Comparison of ENCODE assay signal across 19 mouse cellular contexts in the genomic region with DNA sequence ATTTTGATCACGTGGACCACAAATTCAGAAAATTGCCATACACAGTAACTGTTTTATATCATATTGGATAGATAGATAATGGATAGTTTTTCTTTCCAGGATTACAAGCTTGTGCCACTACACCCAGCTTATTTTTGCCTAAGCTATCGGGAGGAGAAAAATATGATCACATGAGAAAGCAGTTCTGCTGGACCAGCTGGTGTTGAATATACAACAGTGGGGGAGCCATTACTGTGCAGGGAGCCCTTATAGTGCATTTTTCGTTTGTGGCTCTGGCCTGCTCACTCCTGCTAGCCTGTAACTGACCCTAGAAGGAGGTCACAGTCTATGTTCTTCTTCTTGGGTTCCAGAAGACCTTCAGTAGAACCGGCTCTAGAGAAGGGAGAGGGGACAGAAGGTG. TPM values are rescaled to one million over a fixed set of nuclear protein-coding genes. Genes with fewer than 3 reads are reported as not detected.
DNase-seq lines count a peak whose midpoint lies in the region; ATAC-seq and TF ChIP-seq lines count a peak whose summit lies in the region.
"Had no signal": no experiment of that assay in that cellular context is flagged by ENCODE, and none has a peak within 500 bp of the region (broad histone marks: within the 10 kb centered on the region; RNA-seq: fewer than 3 reads in every experiment).

No protein-coding gene starts in this region.

- H3K4me3 ChIP-seq in forebrain, embryonic 14.5 days (ENCODE audit: low read depth, low read length): no peak overlapping the region
- no peak overlapping the region for H3K4me3 ChIP-seq in forebrain, embryonic 12.5 days (replicated peaks)
- peak overlapping the region; percentile 98; the same call in 1 of the 2 replicates for H3K4me3 ChIP-seq in testis, adult 2 months (ENCODE audit: control insufficient read depth, low read depth, low read length)

- H3K4me2 ChIP-seq in forebrain, embryonic 14.5 days (ENCODE audit: low read length): no peak overlapping the region
- H3K4me2 ChIP-seq in forebrain, embryonic 12.5 days: no peak overlapping the region

- no peak overlapping the region for H3K27ac ChIP-seq in forebrain, embryonic 14.5 days (ENCODE audit: low read depth, low read length)
- H3K27ac ChIP-seq in forebrain, embryonic 12.5 days: no peak overlapping the region
- H3K27ac ChIP-seq in testis, adult 2 months (ENCODE audit: control insufficient read depth, insufficient read depth, low read depth, low read length): no peak overlapping the region
- H3K27ac ChIP-seq: embryonic facial prominence, embryonic 13.5 days; hindbrain, embryonic 13.5 days; hindbrain, postnatal 0 days had no signal

- TF ChIP-seq CTCF in testis, adult 2 months (IDR thresholded peaks at IDR 0.05; ENCODE audit: control insufficient read depth, insufficient read depth, insufficient replicate concordance, low read depth, low read length): no peak

- H3K36me3 ChIP-seq in forebrain, embryonic 14.5 days (ENCODE audit: control insufficient read depth, insufficient read depth, low read length): no peaks in the 10 kb centered on the region
- no peaks in the 10 kb centered on the region for H3K36me3 ChIP-seq in forebrain, embryonic 12.5 days (replicated peaks)
- H3K36me3 ChIP-seq in testis, adult 2 months (ENCODE audit: control insufficient read depth, insufficient read depth, low read length): no peaks in the 10 kb centered on the region
- H3K36me3 ChIP-seq: embryonic facial prominence, embryonic 13.5 days; G1E; heart, embryonic 15.5 days; hindbrain, embryonic 13.5 days had no signal

- TF ChIP-seq POLR2A in testis, adult 2 months (IDR thresholded peaks at IDR 0.05; ENCODE audit: control insufficient read depth, low read depth, low read length): no peak

- no peak for ATAC-seq in forebrain, embryonic 14.5 days
- ATAC-seq in forebrain, embryonic 12.5 days (ENCODE audit: low FRiP score): no peak

- DNase-seq in forebrain, embryonic 14.5 days (ENCODE audit: low spot score): peak; percentile 16
- DNase-seq in layer of hippocampus, adult 11-12 months (ENCODE audit: low spot score): peak; percentile 27
- DNase-seq in layer of hippocampus, adult 9-10 months (ENCODE audit: low spot score): no peak
- DNase-seq in testis, postnatal 10 days (ENCODE audit: low spot score): no peak
- no peak for DNase-seq in gastrocnemius, postnatal 10 days
- DNase-seq: adrenal gland, postnatal 10 days; cerebellum, adult 18-20 months; cerebellum, adult 9-11 months; cerebellum, postnatal 36 days; gastrocnemius, postnatal 14 days; heart, adult 2 months; heart, postnatal 14 days had no signal

- WGBS in forebrain, embryonic 14.5 days: 57% methylated on average over 4 of the region's 4 CpGs
- 62% methylated on average over 4 of the region's 4 CpGs for WGBS in forebrain, embryonic 12.5 days

- no peak overlapping the region for H3K9ac ChIP-seq in forebrain, embryonic 14.5 days (ENCODE audit: low read length)
- H3K9ac ChIP-seq in forebrain, embryonic 12.5 days: no peak overlapping the region

- no peaks in the 10 kb centered on the region for H3K9me3 ChIP-seq in forebrain, embryonic 14.5 days (replicated peaks; ENCODE audit: control insufficient read depth, low read length)
- no peaks in the 10 kb centered on the region for H3K9me3 ChIP-seq in forebrain, embryonic 12.5 days
- H3K9me3 ChIP-seq: embryonic facial prominence, embryonic 13.5 days; heart, embryonic 15.5 days; hindbrain, embryonic 13.5 days had no signal

- no peaks in the 10 kb centered on the region for H3K27me3 ChIP-seq in forebrain, embryonic 14.5 days (replicated peaks; ENCODE audit: control insufficient read depth, insufficient read depth, low read length)
- H3K27me3 ChIP-seq in forebrain, embryonic 12.5 days: peaks cover 34% of the 10 kb centered on the region
- H3K27me3 ChIP-seq in testis, adult 2 months (ENCODE audit: control insufficient read depth, insufficient read depth, low read length): peaks cover 5% of the 10 kb centered on the region
- H3K27me3 ChIP-seq: heart, embryonic 15.5 days had no signal

- H3K4me1 ChIP-seq in forebrain, embryonic 14.5 days (ENCODE audit: control insufficient read depth, insufficient read depth, low read length): 0 out of 2 replicates have a peak, but pooled peaks cover 2% of the 10 kb centered on the region
- H3K4me1 ChIP-seq in forebrain, embryonic 12.5 days: peaks cover 8% of the 10 kb centered on the region; the same call in 1 of the 2 replicates
- peaks cover 4% of the 10 kb centered on the region for H3K4me1 ChIP-seq in testis, adult 2 months (ENCODE audit: control insufficient read depth, insufficient read depth, low read length)

RNA-seq across cellular contexts. Expression of a gene that starts 1.1 kb away (rescaled TPM):
- 12.8 and 13.6 TPM in 2 replicates for polyA plus RNA-seq in forebrain, embryonic 14.5 days (2014; fragmentation: Nextera tagmentation; extraction: Ambion mirVana)
- 12.1 and 12.4 TPM in 2 replicates for polyA plus RNA-seq in forebrain, embryonic 12.5 days (2016; fragmentation: Nextera tagmentation; extraction: Ambion mirVana)
- polyA plus RNA-seq in testis, adult 2 months (2012; rRNA removed): 13.2 and 13.4 TPM in 2 replicates
- total RNA-seq in gastrocnemius, postnatal 10 days (2021): 1 to 10 TPM; 1.6 to 2.7 TPM
- polyA plus RNA-seq: G1E had no signal

RNA-seq across cellular contexts. Expression of a gene that starts 15.9 kb away (rescaled TPM):
- 502 and 571 TPM in 2 replicates for polyA plus RNA-seq in forebrain, embryonic 14.5 days (2014; fragmentation: Nextera tagmentation; extraction: Ambion mirVana)
- polyA plus RNA-seq in forebrain, embryonic 12.5 days (2016; fragmentation: Nextera tagmentation; extraction: Ambion mirVana): 508 and 518 TPM in 2 replicates
- polyA plus RNA-seq in testis, adult 2 months (2012; rRNA removed): 281 and 292 TPM in 2 replicates
- total RNA-seq in gastrocnemius, postnatal 10 days (2021): 100 to 1,000 TPM; 634 to 653 TPM

Comparison
In these comparisons a context has a peak if more than half of its experiments do, and no peak if none do; other contexts are left out.
1. DNase-seq: peak in forebrain, embryonic 14.5 days (single experiment) and layer of hippocampus, adult 11-12 months (single experiment); none in layer of hippocampus, adult 9-10 months (single experiment), testis, postnatal 10 days (single experiment) and gastrocnemius, postnatal 10 days (single experiment).